Mouse (Mus musculus) granulocyte monocyte progenitor cell, adult 5-6 weeks (primary cell): ENCODE measurements around the gene Auts2. TPM values are rescaled to one million over a fixed set of nuclear protein-coding genes. Genes with fewer than 3 reads are reported as not detected.
A peak's percentile ranks its signal among the peaks of the same experiment; 100 is the strongest.

ENCODE experiments used
- ATAC-seq: replicated peaks from 2 replicates; pipeline ENCODE4 v1.8.0; 2016; ENCODE audit warnings: mild to moderate bottlenecking, moderate TSS enrichment, inconsistent platforms; ENCODE audit not compliant: poor library complexity, severe bottlenecking
- total RNA-seq, 2 experiments: library from RNA; stranded (forward) in 1 of 2; stranded (reverse) in 1 of 2; fragments of 200-712, 200-1000 nt in 1 of 2; fragments of >200 nt in 1 of 2; fragmentation: Nextera tagmentation in 1 of 2; gene quantifications; 2 replicates each; pipeline ENCODE4 v1.2.3; 2014 to 2017

The Auts2 gene
- total RNA-seq, 2 experiments from 2014 or later, result 0.62 to 109 TPM

DNA sequence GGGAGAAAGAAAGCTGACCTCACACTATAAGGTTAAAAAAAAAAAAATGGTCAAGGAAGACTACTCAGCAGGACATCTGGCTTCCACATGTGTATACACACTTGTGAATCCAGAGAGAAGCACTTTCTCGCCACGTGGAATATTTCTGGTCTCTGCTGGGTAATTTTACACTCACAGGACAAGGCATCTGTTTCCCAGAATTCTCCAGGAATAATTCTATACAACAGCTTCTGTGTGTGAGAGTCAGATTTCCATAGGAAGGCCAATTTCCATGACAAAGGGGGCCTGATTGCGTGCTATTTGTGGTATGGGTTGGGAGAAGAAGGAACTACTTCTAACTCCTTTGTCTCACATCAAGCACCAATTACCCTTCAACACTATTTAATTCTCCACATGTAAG is 1016.5 kb downstream of the Auts2 start:
- no peak for ATAC-seq

DNA sequence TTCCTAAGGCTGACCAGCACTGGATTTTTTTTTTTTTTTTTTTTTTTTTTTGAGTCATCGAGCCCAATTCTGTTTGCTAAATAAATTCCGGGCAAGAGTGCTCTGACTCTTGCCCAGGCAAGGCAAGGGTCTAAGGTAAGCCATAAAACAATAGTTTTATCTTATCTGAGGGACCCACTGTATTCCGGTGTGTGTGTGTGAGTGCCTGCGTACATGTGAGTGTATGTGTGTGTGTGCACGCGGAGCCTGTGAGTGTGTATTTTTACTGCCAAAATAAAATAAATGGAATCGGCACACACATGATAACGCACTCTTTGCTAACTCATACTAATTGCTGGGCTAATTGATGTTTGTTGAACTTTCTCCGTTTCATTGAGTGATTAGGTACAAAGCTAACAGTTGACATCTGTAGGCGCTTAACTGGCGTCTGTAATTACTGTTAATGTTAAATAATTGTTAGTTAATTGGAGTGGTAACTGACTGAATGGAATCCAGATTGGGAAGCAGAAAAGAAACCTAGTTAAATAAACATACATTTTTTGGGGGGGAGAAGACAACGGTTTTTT is 1018.2 kb downstream of the Auts2 start:
- ATAC-seq, result no peak

DNA sequence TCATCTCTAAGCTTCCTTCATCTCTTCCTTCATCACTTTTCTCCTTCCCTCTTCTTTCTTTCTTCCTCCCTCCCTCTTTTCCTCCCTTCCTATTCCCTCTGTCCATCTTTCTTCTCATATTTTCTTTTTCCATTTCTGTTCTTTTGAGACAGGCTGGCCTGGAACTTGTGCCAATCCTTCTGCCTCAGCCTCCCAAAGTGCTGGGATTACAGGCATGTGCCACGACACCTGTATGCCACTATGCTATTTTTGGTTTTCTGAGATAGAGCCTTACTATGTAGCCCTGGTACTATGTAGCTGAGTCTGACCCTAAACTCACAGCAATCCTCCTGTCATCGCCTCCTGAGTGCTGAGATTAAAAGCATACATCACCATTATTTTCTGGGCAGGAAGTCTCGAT is 1023.6 kb downstream of the Auts2 start:
- ATAC-seq, result peak; percentile 59; the same call in 1 of the 2 replicates

DNA sequence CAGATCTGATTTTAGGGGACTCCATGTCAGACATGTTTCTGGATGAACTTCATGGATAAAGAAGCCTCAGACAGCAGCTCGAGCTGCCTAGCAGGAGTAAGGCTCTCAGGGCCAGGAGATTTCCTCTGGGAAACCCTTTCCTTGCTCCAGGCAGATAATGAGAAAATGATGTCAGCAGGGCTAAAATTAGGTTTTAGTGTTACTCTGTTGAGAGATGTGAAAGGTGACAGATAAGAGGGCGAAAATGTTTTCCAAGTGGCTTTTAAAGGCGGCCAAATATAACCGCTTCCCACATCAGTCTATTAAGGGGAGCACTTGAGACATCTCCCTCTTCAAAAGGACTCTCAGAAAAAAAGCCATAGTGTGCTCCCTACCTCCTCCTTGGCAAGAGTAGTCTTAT is 1025.5 kb downstream of the Auts2 start:
- ATAC-seq, result no peak

DNA sequence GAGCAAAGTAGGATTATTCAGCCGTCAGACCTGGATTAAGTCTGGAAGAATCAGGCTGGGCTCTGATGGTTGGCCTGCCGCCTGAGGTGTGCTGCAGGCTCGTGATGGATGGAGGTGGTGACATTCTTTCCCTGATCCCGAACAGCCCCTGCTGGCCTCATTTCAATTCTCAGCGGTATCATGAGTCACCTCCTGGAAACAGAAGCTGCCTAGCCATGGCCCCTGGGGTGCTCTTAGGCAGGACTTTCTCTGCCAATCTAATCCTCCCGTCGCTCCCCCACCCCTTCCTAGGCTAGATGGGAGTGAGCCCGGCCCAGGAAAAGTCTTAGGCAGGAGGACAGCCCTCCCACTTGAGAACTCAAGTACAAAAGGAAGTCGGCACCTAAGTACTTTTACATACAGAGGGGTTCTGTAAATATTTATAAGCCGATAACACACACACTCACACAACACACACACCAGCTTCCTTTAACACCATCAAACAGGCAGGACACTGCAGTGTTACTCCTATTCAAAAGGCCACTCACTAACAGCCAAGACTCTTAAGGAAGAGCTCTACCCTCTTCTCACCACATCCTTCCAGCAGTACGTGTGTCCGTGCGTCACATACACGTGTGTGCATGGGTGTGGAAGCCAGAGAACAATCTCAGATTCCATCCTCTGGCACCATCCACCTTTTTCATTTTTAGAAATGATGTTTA is 1027.3 kb downstream of the Auts2 start:
- no peak for ATAC-seq

DNA sequence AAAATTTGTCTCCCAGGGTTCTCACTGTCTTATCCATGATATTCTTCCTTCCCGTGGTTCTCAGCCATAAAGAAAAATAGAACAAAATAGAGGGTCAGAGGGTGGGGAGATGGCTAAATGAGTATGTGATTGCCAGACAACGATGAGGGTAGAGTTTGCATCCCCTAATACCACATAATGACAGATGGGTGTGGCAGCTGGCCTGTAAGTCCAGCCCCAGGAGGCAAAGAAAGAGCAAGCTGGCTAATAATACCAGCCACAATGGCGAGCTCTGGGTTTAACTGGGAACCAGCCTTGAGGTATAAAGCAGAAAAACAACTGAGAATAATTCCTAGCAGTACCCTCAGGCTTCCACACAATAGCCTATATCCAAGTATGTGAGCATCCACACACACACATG is 1029.4 kb downstream of the Auts2 start:
- no peak for ATAC-seq

DNA sequence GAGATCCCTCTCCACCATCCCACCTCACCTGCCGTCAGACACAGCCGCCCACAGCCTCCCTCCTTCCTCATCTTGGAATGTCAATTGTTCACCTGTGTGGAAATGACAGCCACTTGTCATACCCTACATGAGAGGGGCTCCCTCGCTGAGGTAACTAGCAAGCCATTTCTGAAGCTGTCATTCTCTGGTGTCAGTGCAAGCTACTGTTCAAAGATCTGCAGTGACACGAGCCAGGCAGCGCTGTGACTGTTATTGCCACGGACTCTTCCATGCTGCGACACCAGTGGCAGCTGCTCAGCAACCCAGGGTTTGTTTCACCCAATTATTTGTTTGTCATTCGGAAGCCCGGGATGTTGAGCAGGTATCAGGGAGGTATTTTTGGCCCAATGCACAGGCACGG is 1030.5 kb downstream of the Auts2 start:
- ATAC-seq, result no peak

DNA sequence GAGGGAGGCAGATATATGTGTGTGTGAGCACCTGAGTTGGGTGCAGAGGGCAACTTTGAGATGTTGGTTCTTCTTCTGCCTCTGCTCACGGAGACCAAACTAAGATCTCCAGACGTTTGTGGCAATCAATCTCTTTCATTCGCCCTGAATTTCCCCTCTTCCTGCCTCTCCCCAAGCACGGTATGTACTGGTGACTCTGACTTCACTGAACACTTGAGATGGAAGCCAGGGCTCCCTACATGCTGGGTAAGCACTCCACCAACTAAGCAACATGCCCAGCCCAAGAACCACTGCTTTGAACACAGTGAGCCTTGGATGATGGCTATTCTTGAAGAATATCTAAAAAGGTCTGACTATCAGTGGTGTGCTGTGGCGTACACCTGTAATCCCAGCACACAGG is 1032.5 kb downstream of the Auts2 start:
- no peak for ATAC-seq

DNA sequence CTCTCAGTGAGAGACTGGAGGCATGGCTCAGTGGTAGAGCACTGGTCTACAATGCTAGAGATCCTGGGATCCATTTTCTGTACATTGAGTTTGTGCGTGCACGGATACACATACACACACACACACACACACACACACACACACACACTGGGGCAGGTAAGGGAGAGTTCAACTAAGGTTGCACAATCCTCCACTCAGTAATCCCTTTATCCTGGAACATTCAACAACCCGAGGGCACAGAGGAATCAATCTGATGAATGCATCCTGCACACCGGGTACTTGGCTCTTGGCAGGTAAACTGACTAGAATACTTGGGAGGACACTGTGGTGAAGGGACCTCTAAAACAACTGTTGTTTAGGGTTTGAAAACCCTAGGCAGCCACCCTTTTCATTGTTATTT is 1033.8 kb downstream of the Auts2 start:
- no peak for ATAC-seq

DNA sequence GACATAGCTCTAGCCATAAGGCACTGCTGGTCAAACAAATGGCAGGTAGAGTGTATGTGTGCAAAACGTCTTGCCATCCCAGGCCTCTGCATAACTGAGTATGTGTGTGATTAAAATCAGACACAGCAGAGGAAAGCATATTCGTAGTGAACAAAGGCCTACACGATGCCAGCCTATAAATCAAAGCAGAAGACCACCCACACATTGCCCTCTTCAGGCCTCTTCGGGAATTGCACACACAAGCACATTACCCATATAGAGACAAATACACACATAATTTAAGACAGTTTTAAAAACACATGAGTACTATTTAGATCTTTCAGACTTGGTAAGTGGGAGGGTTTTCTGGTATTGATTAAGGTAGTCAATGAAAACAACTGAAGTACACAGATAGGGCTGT is 1044.3 kb downstream of the Auts2 start:
- ATAC-seq, result no peak

DNA sequence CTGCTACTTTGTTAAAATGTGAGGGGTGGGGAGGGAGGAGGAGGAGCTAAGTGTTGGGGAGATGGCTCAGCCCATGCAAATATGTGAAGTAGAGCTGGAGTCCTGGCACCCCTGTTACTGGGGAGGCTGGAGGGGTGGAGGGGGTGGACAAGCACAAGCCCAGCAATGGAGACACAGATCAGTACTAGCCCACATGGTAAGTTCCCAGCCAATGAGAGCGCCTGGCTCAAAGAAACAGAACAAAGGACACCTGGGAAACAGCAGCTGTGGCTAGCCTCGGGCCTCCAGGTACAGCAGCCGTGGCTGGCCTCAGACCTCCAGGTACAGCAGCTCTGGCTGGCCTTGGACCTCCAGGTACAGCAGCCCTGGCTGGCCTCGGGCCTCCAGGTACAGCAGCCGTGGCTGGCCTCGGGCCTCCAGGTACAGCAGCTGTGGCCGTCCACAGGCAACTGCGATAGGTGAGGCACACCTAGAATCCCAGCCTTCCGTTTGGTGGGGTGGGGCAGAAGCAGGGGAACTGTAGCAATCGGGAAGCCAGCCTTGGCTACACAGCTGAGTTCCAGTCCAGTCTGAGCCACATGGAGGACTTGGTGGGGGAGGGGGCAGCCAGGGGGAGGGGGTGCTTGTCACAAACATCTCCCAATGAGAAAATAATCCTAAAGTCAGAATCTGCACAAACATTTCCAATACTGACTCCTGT is 1046.5 kb downstream of the Auts2 start:
- no peak for ATAC-seq

DNA sequence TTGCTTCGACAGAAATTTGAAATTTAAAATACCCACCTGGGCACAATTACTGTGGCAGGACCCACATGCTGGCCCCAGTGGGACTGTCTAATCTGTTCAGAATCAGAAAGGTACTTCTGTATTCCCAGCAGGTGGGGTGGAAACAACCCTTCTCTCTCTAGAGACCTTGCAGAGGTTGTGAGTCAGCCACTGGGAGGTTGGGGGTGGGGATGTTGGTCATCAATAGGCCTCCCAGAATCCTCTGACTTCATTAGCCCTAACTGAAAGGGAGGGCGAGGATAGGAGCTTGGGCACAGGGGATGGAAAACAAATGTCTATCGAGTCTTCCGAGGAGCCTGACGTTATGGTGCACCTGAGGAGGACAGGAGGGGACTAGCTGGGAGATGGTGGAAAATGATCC is 1048.6 kb downstream of the Auts2 start:
- no peak for ATAC-seq

DNA sequence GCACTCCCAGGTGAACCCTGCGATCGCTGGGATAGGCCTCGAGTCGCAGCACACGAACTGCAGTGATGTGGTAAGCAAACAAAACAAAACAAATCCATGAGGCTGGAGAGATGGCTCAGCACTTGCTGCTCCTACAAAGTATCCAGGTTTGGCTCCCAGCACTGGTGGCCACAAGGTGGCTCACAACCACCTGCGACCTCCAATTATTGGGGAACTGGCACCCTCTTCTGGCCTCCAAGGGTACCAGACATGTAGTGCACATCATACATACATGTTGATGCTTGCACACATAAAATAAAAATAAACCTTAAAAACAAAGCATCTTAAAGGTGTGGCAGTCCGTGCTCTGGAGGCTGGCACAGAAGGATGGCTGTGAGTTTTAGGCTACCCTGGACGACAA is 1050.6 kb downstream of the Auts2 start:
- no peak for ATAC-seq

DNA sequence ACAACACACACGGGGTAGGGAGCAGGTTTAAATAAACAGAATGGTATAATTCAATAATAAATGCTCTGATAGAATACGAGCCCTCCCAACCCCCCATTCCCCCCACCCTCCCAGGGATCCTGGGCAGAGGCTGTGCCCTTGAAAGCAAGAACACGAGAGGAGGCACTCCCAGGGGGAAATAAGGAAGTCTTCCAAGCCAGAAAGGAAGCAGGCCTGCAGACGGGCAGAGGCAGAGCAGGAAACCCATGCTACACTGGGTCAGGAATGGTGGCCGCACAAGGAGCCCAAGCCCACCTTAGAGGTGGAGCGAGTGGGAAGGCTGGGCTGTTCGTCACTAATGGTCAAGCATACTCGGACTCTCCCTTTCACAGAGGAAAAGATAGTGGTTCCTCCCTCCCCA is 1051.3 kb downstream of the Auts2 start:
- no peak for ATAC-seq

DNA sequence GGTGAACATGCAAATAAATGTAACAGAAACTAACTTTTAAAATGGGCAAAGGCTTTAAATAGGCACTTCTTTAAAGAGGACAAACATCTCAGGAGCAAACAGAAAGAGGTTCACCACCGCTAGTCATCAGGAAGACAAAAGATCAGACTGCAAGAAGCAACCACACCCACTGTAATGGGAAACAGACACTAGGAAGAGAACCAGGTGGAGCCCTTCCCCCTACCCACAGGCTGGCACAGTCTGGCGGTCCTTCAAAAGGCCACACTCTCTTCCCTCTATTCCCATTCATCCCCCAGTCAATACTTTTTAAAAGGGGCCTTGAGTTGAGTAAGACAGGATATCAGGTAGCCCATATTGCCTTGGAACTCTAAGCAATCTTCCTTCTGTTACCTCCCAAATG is 1052.3 kb downstream of the Auts2 start:
- no peak for ATAC-seq

DNA sequence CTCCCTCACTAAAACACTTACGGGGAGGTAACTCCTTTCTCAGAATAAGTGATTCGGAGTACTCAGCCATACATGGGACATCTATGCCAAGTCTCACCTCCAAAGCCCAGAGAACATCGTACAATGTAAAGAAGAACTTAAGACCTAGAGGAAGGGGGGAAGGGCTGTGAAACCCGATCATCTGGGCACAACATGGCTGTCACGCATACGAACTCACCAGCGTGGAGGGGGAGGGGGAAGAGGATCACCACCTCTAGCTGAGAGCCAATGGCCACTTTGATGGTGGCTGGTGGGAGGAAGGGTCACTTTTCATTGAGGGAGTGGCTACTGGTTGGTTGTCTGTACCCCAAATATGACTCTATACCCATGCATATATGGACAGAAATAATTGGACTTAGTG is 1053.3 kb downstream of the Auts2 start:
- ATAC-seq, result no peak

DNA sequence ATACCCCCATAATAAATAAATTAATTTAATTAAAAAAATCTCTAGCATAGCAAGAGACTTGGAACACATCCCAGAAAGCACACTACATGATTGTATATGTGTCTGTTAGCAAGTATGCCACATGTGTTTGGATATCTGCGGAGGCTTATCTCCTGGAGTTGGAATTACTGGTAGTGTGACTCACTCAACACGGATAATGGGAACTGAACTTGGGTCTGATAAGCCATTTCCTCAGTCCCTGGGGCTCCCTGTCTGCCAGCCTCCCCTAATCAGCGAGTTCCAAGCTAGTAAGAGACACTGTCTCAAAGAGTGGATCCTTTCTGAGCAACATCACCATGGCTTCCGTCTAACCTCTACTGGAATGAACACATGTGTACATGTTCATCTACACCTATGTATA is 1056.6 kb downstream of the Auts2 start:
- ATAC-seq, result no peak

DNA sequence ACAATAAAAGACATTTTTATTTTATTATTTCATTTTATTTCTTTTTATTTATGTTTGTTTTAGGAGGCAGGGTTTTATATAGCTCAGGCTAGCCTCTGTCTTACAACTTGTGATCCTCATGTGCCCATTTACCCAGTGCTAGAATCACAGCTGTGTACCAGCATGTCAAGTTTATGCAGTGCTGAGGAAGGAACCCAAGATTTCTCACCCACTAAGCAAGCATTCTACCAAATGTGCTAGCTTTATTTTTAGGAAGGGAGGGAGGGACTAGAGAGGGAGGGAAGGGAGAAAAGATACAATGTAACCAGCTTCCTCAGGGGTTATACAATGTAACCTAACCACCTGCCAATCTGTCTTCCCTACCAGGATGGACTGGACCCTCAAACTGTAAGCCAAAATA is 1067.9 kb downstream of the Auts2 start:
- no peak for ATAC-seq

DNA sequence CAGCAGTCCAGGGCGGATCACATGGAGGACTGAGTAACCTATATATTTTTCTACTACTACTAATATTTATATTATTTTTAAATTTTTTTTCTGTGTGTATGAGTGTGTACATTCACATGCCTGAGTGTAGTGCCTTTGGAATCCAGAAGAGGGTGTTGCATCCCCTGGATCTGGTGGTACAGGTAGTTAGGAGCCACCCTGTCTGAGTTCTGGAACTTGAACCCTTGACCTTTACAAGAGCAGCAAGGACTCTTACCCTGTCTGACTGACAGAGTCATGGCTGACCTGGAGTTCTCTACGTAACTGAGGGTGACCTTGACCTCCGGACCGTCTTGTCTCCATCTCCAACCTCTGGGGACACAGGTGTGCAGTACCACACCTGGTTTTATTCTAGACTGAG is 1074.5 kb downstream of the Auts2 start:
- ATAC-seq, result no peak

DNA sequence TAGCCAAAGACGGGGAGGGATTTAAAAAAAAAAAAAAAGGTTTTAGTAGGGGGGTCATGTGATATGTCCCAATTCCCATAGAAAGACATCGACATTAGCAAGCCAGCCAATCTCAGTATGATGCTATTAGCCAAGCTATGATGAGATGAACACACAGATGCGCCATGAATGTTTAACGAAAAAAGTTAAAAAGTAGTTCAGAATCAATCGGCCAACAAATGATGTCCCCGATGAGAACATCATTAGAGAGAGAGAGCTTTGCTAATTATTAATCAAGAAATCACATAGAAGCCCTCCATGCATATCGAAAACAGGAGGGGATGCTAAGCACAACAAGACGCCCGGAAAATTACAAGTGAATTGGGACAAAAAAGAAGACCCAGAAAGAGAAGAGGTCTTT is 1077.0 kb downstream of the Auts2 start:
- ATAC-seq, result no peak

DNA sequence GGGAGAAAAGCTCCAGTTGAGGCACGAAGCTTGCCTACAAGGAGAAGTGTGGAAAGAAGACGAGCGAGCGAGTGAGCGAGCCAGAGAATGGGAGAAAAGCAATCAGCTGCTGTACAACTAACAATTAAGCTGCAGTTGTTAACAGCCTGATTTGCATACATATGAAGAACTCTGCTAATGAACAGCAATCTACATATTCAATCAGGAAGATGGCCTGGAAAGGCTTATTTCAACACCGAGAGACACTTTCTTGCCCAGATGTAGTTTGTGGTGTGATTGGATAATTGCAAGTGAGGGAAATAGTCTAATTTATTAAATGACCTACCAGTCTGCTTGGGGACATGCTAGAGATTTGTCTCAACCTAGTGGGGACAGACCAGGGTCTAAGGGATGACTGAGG is 1079.7 kb downstream of the Auts2 start:
- no peak for ATAC-seq

DNA sequence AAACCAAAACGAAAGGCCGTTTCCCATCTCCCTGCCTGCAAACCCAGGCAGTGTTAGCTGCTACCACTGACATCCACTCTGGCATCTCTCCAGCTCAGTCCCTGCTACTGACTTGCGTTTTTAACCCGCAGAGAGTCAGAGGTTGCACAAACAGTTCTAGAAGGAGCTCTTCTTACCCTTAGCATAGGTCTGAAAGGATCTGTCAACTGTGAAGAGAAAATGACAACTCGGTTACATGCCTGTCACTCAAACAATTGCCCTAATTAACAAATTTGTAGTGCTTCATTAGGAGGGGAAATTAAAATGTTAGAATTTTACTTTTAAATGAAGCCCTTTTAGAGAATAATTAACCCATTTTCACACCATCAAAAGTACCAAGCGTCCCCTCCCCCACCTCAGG is 1083.2 kb downstream of the Auts2 start:
- ATAC-seq, result no peak
